Mouse (Mus musculus): Measurements from ENCODE around the gene Trio. TPM values are rescaled to one million over a fixed set of nuclear protein-coding genes. Genes with fewer than 3 reads are reported as not detected.
A peak's percentile ranks its signal among the peaks of the same experiment; 100 is the strongest.

Gene Trio
- polyA plus RNA-seq, 1 experiment from 2014 or later = 17.4 TPM

- H3K36me3 ChIP-seq (ENCODE audit: insufficient read depth, low read length) = no peaks in the 10 kb centered on the region
- H3K9me3 ChIP-seq (replicated peaks; ENCODE audit: low read length) = no peaks in the 10 kb centered on the region
- no peaks in the 10 kb centered on the region for H3K27me3 ChIP-seq (ENCODE audit: insufficient read depth, low read length)
- H3K4me1 ChIP-seq (replicated peaks; ENCODE audit: insufficient read depth, low read length) = peaks cover 8% of the 10 kb centered on the region
- 25% methylated on average over 3 of the region's 3 CpGs for WGBS
- H3K27ac ChIP-seq = no peak overlapping the region
- DNase-seq (ENCODE audit: low spot score) (no peak), ATAC-seq (replicated peaks; ENCODE audit: low FRiP score, low read depth) (no peak)
- no peak overlapping the region for H3K4me3 ChIP-seq (replicated peaks; ENCODE audit: low read depth, low read length)
- no peak for TF ChIP-seq CTCF (IDR thresholded peaks at IDR 0.05; ENCODE audit: low read depth)
- H3K4me2 ChIP-seq (ENCODE audit: low read length) = no peak overlapping the region
- H3K9ac ChIP-seq (ENCODE audit: low read depth, low read length) = no peak overlapping the region
Measured at GRCm38 (mm10) chr15:27981258-27981657, 44.4 kb downstream of the Trio start.

GRCm38 (mm10) chr15:27980436-27980835 lies 45.2 kb downstream of the Trio start:
- H3K36me3 ChIP-seq (ENCODE audit: insufficient read depth, low read length) = no peaks in the 10 kb centered on the region
- 50% methylated on average over 13 of the region's 13 CpGs for WGBS
- no peaks in the 10 kb centered on the region for H3K27me3 ChIP-seq (ENCODE audit: insufficient read depth, low read length)
- H3K9ac ChIP-seq (ENCODE audit: low read depth, low read length) = no peak overlapping the region
- peak; percentile 65; the same call in 1 of the 2 replicates for ATAC-seq (replicated peaks; ENCODE audit: low FRiP score, low read depth)
- H3K4me3 ChIP-seq (replicated peaks; ENCODE audit: low read depth, low read length) = no peak overlapping the region
- no peak overlapping the region for H3K4me2 ChIP-seq (ENCODE audit: low read length)
- H3K27ac ChIP-seq = no peak overlapping the region
- no peaks in the 10 kb centered on the region for H3K9me3 ChIP-seq (replicated peaks; ENCODE audit: low read length)
- peaks cover 8% of the 10 kb centered on the region for H3K4me1 ChIP-seq (replicated peaks; ENCODE audit: insufficient read depth, low read length)
- TF ChIP-seq CTCF (IDR thresholded peaks at IDR 0.05; ENCODE audit: low read depth) = no peak
- no peak for DNase-seq (ENCODE audit: low spot score)

GRCm38 (mm10) chr15:27976950-27977349 lies 48.7 kb downstream of the Trio start:
- no peak for DNase-seq (ENCODE audit: low spot score)
- Histone ChIP-seq H3K4me3 (replicated peaks; ENCODE audit: low read depth, low read length) (no peak overlapping the region), H3K27ac (no peak overlapping the region), H3K9me3 (replicated peaks; ENCODE audit: low read length) (no peaks in the 10 kb centered on the region), H3K36me3 (ENCODE audit: insufficient read depth, low read length) (no peaks in the 10 kb centered on the region), H3K4me1 (replicated peaks; ENCODE audit: insufficient read depth, low read length) (peaks cover 2% of the 10 kb centered on the region), H3K9ac (ENCODE audit: low read depth, low read length) (no peak overlapping the region), H3K4me2 (ENCODE audit: low read length) (no peak overlapping the region), H3K27me3 (ENCODE audit: insufficient read depth, low read length) (no peaks in the 10 kb centered on the region)
- TF ChIP-seq CTCF (IDR thresholded peaks at IDR 0.05; ENCODE audit: low read depth) = no peak
- ATAC-seq (replicated peaks; ENCODE audit: low FRiP score, low read depth) = no peak
- WGBS = 73% methylated on average over 4 of the region's 4 CpGs

GRCm38 (mm10) chr15:27976366-27976765 lies 49.3 kb downstream of the Trio start:
- Histone ChIP-seq H3K4me3 (replicated peaks; ENCODE audit: low read depth, low read length) (no peak overlapping the region), H3K27me3 (ENCODE audit: insufficient read depth, low read length) (no peaks in the 10 kb centered on the region), H3K4me1 (replicated peaks; ENCODE audit: insufficient read depth, low read length) (no peaks in the 10 kb centered on the region; the same call in 1 of the 2 replicates), H3K36me3 (ENCODE audit: insufficient read depth, low read length) (no peaks in the 10 kb centered on the region), H3K9me3 (replicated peaks; ENCODE audit: low read length) (no peaks in the 10 kb centered on the region), H3K27ac (no peak overlapping the region), H3K4me2 (ENCODE audit: low read length) (no peak overlapping the region), H3K9ac (ENCODE audit: low read depth, low read length) (no peak overlapping the region)
- no peak for ATAC-seq (replicated peaks; ENCODE audit: low FRiP score, low read depth)
- DNase-seq (ENCODE audit: low spot score) = no peak
- TF ChIP-seq CTCF (IDR thresholded peaks at IDR 0.05; ENCODE audit: low read depth) = no peak

- no peak overlapping the region for H3K4me3 ChIP-seq (replicated peaks; ENCODE audit: low read depth, low read length)
- no peaks in the 10 kb centered on the region for H3K27me3 ChIP-seq (ENCODE audit: insufficient read depth, low read length)
- whole genome bisulfite sequencing = 82% methylated on average over 8 of the region's 8 CpGs
- DNase-seq (ENCODE audit: low spot score) (no peak), ATAC-seq (replicated peaks; ENCODE audit: low FRiP score, low read depth) (no peak)
- no peak overlapping the region for H3K4me2 ChIP-seq (ENCODE audit: low read length)
- no peak overlapping the region for H3K27ac ChIP-seq
- H3K9me3 ChIP-seq (replicated peaks; ENCODE audit: low read length) = no peaks in the 10 kb centered on the region
- no peaks in the 10 kb centered on the region for H3K36me3 ChIP-seq (ENCODE audit: insufficient read depth, low read length)
- TF ChIP-seq CTCF (IDR thresholded peaks at IDR 0.05; ENCODE audit: low read depth) = no peak
- no peaks in the 10 kb centered on the region for H3K4me1 ChIP-seq (replicated peaks; ENCODE audit: insufficient read depth, low read length)
- no peak overlapping the region for H3K9ac ChIP-seq (ENCODE audit: low read depth, low read length)
Measured at GRCm38 (mm10) chr15:27974637-27975036, 51.0 kb downstream of the Trio start.

- Histone ChIP-seq H3K9ac (ENCODE audit: low read depth, low read length) (no peak overlapping the region), H3K36me3 (ENCODE audit: insufficient read depth, low read length) (no peaks in the 10 kb centered on the region), H3K27me3 (ENCODE audit: insufficient read depth, low read length) (no peaks in the 10 kb centered on the region), H3K9me3 (replicated peaks; ENCODE audit: low read length) (no peaks in the 10 kb centered on the region), H3K4me2 (ENCODE audit: low read length) (no peak overlapping the region), H3K27ac (no peak overlapping the region), H3K4me1 (replicated peaks; ENCODE audit: insufficient read depth, low read length) (peaks cover 9% of the 10 kb centered on the region; the same call in 1 of the 2 replicates), H3K4me3 (replicated peaks; ENCODE audit: low read depth, low read length) (no peak overlapping the region)
- DNase-seq (ENCODE audit: low spot score) (no peak), ATAC-seq (replicated peaks; ENCODE audit: low FRiP score, low read depth) (no peak)
- no peak for TF ChIP-seq CTCF (IDR thresholded peaks at IDR 0.05; ENCODE audit: low read depth)
- WGBS = 73% methylated on average over 8 of the region's 8 CpGs
Measured at GRCm38 (mm10) chr15:27968183-27968582, 57.5 kb downstream of the Trio start.
